Mouse (Mus musculus): ENCODE measurements at regions not wholly inside any gene's neighbourhood (a gene's known extent, or its start where the extent isn't known, plus 50 kb on each side); places are given as distances from the start of the nearest gene placed in this dataset.
"Not testable (repeated sequence)": the region's sequence is repeated elsewhere in the genome, so short reads cannot be mapped to it uniquely, and the experiment has no call there.

DNA sequence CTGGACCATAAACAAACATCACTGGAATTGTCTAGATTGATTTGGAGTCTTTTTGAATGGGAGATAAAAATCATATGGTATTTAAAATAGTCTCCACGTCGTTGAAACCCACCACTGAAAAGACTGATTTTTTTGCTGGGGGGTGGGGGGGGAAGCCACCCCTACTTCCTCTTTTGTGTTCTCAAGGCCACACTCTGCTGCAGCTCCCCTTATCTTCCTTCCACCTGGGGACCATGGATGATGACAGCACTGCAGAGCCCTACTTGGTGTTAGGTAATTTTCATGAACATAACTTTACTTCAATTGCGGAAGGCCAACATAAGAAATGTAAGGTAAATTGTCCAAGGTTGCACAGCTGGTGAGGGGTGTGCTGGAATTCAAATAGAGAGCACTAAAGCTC lies 232.4 kb upstream of the Vrk2 start:
- DNase-seq (ENCODE audit: low spot score): no peak

DNA sequence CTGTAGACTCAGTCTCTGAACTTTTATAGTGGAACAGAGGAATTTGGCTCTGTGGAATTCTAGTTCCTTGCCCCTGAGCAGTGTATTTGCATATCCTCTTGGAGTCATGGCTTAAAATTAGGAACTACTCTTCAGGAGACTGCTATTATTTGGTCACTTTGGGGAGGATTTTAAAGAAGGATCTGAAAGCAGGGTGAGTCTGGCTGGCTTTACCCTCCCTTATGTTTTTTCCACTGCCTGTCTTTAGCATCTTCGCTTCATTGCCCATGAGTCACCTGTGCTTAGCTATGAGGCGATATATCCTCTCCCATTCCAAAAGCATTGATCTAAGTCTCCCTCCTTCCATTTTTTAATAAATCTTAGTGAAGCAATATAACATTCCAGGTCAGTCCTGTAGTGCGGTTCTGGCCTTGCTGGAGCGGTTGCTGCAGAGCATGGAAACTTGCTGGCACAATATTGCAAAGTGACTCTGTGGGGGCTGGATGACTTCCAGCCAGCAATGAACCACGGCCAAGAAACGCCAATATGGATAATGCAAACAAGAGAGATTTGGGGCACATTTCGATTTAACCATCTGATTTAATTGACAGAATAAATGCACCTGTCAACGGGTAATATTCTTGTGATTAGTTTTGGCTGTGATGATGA lies 230.4 kb upstream of the Vrk2 start:
- DNase-seq (ENCODE audit: low spot score): no peak

DNA sequence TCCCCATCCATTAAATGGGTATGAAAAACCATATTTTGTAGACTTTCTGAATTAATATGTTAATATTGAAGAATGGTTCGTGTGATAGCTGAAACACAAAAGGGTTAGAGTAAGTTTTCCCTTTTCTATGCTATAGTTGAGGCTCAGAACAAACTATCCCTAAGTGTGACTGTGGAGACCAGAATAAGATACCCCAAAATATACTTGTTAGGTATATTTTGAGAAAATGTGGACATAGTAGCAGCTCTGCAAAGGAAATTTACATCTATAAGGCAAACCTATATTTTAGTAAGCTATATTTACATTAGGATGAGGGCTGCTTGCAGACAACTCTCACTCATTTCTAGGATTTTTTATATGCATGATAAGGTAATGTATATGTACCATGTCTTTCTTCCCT lies 227.3 kb upstream of the Vrk2 start:
- DNase-seq (ENCODE audit: low spot score): no peak

DNA sequence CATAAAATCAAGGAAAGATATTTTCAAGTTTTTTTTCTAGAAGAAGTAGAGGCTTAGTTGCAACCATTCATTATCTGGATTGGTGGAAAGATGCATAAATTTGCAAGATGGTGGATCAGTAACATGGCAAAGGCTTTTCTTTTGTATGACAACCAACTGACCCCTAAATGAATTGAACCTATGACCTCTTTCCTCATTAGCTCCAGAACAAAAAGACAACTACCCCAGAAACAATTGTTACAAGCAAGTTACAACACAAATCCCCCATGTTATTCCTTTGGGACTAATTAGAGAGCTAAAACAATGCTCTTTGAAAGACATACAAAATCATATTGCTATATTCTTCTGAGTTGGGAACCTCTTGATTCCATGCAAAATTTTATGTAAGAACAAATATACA lies 223.5 kb upstream of the Vrk2 start:
- DNase-seq (ENCODE audit: low spot score): no peak

DNA sequence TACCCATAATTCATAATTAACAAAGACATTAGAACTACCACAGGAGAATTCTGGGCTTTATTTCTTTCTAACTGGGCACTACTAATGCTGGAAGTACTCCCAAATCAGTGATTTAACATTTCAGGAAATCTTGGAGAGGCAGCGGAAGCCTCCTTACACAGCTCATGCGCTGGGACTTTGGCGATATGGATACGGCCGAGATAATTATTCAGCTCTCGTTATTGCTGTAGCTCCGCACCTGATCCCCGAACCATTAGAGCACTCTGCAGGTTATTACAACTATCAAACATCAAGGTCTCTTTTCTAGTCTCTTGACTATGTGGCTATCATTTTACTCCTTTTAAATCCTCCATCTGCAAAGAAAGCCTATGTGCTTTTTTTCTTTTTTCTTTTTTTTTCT lies 221.3 kb upstream of the Vrk2 start:
- DNase-seq (ENCODE audit: low spot score): no peak

DNA sequence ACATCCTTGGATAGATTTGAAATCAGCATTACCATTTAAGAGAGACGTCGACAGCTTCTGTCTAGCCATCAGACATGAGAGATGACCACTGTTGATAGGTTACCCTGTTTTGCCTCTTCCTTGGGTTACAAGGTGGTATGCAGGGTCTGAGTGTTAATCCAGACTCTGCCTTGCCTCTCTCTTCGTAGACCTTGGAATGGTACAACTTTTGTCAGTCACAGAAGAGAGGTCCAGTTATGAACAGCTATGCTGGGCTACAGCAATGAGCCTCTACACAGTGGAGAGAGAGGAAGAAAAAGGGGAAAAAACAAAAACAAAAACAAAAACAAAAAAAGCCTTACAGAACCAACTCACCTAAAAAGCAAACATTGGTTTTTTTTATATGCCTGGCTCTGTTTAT lies 220.8 kb upstream of the Vrk2 start:
- DNase-seq (ENCODE audit: low spot score): no peak

DNA sequence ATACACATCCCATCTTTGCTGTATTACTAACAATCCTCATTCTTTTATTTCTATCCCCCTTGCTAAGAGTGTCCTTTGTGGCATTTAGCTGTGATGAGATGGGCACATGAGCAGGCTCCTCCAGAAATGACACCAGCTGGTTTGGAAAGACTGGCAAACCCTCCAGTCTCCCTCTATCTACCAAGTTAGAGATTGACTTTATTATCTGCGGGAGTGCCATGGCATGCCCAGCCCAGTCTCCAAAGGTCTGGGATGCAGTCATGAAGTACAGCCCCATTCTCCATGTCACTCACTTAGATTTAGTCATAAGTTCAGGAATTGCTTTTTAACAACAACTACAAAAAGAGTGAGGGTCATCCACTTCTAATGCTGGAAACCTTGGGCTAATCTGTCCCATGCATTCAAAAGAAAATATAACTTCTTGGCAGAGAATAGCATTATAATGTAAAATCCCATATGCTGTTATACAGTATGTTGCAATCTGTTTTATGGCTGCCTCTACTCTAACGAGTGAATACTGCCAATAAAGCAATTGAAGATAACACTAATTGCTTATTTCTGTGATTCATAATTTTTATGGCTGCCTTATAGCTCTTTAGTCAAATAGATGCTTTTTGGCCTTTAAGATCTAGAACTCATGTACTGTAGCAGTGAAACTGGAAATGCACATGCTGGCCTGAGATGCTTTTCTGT lies 208.6 kb upstream of the Vrk2 start:
- no peak for DNase-seq (ENCODE audit: low spot score)

DNA sequence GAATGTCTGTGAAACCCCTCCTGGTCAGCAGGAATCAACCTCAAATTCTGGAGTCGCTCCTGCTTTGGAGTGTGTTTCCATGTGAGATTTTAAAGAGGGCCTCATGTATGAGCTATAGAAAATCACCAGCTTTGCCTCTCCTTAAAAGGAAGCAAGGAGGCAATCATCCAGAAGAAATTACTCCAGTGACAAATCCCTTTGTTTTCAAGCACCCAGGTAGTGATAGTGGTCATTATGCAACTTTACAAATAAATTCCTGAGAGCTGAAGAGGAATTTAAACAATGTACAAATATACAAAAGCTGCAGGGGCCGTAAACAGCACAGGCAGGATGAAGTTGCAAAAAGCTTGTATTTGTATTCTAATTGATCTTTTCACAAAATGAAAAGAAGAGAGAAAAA lies 206.5 kb upstream of the Vrk2 start:
- DNase-seq (ENCODE audit: low spot score): no peak

DNA sequence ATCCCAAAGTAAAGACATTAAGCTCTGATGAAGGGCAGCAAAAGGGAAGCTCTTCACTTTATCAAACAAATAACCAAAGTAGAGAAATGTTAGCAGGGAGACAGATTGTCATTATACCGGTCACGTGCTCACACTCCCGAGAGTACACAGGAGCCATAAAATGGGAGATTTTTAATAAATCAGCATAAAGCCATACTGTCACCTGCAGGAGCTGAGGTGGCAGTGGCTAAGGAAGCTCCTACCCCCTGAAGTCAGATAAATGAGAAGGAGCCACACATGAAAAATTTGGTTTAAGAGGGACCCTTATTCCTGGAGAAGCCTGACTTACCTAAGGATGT lies 200.8 kb upstream of the Vrk2 start:
- DNase-seq (ENCODE audit: low spot score): no peak

DNA sequence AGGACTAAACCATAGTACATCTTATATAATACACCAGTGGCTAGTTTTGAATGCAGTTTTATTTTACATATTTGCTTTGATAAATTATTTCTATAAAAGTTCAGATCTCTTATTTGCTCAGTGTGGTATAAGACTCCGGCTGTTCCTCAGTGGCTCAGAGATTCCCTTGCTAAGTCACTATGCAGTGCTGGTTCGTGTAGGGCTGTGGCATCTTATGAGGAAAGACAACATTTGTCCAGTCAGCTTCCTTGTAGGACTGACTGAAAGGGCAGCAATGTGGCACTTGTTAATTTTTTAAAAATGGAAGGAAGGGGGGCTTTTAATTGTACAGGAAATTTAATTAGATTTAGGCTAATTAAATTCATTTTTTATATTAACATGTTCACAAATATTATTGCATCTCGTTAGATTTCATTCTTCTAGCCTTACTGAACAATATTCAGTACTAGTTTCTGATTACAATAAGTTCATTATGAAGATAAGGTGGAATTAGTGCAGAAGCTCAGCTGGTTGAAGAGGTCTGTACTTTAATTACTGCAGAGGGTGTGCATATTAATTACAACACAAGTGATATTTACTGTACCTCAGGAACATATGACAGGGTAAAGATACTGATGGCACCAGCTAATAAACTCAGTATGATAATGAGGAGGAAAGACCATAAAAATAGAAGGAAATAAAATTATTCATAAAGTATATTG lies 200.3 kb upstream of the Vrk2 start:
- no peak for DNase-seq (ENCODE audit: low spot score)

DNA sequence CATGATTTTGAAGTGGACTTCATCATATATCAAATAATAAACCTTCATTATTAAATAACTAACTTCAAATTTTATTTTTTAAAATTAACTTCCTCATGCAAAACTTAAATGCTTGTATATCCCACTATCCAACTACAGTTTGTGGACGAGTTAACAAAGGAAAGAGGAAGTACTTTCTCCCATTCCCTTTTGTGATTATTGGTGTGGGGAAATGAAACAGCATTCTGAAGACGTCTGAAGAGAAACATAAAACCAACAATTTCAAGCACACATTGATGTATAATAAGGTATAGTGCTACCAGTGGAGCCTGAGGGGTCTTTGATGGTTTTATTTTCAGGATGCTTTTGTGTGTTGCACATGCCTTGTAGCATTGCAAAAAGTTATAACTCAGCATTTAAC lies 195.5 kb upstream of the Vrk2 start:
- DNase-seq (ENCODE audit: low spot score): no peak

DNA sequence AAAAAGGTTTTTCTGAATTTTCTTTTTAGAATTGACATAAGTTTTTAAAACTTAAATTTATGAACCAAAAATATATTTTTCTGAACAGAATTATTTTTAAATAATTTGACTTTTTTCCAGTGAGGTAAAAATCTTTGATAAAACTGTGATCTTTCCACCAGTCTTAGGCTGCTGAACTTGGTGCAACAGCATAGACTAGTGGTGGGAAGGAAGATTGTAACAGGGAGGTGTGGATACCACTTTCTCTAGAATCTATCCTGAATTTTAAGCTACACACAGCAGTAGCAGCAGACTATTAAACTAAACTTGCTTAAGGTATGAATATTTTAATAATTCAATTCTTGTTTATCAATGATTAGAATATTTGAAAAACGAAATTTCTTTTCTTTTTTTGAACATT lies 191.4 kb upstream of the Vrk2 start:
- DNase-seq (ENCODE audit: low spot score): peak; percentile 18

DNA sequence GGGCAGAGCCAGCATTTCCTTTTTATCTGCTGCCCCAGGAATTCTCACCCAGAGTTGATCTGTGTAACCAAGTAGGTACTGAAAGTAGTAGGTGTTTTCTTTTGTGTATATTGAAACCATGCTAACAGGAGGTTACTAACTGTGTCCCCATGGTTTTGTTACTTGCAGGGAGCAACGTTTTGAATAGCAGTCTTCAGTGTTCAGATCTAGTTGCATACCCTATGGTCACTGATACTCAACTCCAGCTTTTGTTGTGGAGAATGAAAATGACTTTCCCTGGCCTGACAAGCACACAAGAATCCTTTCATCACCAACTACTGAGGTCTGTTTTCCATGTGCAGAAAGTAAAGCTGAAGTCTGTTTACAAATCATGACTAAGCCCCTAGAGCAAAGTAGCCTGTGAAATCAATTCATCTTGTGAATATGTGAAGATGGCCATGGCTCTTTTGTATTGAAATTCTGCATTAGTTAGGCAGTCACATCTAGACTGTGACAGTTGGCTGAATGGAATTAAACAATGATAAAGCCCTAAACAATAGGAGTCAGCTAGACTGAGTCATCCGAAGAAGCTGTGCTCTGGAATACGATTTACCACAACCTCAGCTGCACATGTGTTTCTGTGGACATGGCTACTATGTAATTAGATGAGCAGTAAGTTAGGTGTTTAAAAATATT lies 179.5 kb upstream of the Vrk2 start:
- no peak for DNase-seq (ENCODE audit: low spot score)

DNA sequence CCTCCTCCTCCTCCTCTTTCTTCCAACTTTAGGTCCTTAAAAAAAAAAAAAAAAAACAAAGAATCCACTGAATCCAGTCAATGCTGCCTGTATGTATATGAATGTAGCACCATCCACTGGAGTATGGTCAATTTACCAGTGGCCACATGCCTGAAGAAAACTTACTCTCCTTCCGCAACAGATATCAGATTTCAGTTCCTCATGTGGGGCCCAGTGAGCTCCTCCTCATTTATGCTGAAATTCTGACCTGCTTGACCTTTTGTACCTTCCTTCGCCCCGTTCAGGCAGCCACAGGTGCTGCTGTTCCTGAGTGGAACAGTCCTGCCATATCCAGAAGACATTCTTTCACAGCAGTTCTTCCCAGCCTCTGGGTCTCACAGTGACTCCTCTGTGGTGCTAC lies 161.8 kb upstream of the Vrk2 start:
- no peak for DNase-seq (ENCODE audit: low spot score)

DNA sequence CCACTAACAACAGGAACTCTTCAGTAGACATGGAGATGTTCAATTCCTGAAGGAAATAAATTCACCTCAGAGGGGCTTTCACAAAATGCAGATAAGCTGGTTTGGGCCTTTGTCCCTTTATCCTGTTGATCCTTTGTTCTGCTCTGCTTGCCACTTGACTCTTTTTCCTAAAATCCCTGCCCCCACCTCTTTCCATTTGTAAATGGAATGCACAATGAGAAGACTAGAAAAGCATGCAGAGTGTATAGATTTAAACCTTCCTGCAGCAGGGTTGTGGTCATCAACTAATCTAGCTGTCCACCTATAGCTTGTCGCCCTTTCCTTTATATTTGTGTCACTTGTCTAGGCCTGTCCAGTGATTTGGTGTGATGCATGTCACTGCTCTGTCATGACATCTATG lies 159.8 kb upstream of the Vrk2 start:
- no peak for DNase-seq (ENCODE audit: low spot score)

DNA sequence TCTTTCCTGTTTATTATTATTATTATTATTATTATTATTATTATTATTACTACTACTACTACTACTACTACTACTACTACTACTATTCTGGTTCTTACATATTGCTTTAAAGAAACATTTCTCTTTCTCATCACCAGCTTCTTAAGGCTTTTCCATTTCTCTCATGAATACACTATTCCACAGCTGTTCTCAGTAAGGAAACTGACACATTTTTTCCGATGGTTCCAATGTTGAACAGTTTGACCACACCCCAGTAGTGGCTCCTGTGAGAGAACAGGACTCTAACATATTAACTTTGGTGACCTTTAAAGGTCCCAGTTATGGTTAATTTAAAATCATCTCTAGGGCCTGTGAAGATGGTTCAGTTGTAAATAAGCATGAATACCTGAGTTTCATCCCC lies 148.4 kb upstream of the Vrk2 start:
- no peak for DNase-seq (ENCODE audit: low spot score)

DNA sequence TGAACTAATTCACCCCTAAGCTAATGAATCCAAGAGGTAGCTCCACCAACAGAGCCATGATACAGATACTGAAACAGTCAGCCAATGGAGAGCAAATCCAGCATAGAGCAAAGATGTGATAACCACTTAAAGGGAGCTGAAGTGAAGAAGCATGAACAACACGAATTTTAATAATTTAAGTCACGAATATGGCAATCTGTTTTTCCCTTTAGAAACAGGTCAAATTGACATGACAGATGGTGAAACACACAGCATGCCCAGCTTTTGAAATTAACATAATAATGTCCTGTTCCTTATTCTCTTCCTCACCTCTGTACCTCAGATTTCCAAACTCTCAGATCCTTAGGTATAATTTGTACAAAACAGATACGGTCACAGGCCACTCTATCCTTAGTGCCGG lies 145.9 kb upstream of the Vrk2 start:
- no peak for DNase-seq (ENCODE audit: low spot score)

DNA sequence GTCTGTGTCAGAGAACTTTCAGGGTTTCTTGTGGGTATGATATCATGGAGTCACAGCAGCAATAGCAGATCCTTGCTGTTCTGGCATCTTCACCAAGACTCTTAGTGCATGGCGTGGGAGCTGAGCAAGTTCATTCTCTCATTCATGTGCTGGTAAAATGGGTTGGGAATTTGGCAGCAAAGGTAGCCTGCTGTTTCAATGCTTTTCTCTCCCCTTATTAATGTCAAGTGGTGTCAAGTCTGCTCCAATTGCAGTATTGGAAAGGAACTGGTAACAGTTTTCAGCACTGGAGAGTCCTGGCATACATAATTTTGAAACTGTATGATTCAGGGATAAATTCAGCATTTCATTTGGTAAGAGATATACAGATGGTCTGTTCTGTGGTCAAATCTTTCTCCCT lies 133.2 kb upstream of the Vrk2 start:
- DNase-seq (ENCODE audit: low spot score): no peak

DNA sequence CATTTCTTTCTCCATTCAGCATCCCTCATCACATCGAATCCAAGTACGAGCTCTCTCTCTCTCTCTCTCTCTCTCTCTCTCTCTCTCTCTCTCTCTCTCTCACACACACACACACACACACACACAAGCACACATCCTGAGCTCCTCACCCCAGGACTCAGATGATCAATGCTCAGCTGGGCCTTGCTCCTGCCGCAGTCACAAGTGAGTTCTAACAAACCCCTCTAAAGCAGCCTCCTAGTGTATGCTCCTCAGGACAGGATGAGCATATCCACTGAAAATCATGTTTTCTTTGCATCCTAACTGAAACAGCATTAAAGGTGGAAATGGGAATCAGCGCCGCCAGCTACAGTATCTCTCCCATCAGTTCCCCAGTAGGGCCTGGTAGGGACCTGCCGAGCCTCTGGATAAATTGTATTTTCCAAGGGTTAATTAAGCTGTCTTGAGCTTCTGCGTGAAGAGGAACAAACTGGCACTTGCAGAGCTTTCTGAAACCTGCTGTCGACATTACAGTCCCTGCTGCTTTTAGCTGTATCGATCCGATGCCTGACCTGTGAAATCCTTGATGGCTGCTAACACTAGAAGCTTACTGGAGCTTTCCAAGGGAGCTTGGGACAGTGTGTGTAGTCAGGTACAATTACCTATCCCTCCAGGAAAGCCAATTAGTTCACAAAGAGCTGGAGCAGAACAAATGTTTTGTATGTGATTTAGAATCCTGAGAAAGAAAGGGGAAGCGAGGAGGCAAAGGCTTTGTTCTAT lies 131.3 kb upstream of the Vrk2 start:
- DNase-seq (ENCODE audit: low spot score): no peak

DNA sequence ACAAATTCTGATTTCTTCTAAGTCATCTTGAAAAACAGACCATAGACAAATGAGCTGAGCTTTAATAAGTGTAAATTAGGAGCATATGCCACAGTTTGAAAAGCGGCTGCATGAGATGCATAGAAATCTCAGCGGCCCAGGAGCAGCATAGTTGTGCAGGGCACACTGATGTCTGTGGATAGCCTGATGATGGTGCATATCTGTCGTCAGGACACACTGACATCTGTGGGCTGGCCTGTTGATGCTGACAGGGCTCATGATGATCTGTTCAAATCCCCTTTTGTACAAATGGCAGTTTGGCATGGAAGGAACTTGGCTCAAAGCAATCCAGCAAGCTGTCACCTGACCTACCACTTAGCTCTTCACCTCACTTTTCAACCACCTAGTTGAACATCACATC lies 128.5 kb upstream of the Vrk2 start:
- DNase-seq (ENCODE audit: low spot score): no peak

DNA sequence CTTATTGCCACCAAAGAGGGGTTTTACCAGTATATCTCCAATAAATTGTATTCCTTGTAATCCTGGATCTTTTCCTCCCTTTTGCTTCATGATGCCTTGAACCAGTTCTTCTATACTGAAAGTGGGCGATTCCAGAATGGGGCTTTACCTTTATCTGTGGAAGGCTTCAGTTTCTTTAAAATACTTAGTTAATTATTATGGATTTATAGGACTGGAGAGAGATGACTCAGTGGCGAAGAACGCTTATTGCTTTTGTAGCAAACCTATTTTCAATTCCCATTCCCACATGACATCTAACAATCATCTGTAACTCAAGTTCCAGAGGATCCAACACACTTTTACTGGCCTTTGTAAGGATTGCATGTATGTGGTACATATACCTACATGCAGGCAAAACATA lies 127.4 kb upstream of the Vrk2 start:
- DNase-seq (ENCODE audit: low spot score): no peak

DNA sequence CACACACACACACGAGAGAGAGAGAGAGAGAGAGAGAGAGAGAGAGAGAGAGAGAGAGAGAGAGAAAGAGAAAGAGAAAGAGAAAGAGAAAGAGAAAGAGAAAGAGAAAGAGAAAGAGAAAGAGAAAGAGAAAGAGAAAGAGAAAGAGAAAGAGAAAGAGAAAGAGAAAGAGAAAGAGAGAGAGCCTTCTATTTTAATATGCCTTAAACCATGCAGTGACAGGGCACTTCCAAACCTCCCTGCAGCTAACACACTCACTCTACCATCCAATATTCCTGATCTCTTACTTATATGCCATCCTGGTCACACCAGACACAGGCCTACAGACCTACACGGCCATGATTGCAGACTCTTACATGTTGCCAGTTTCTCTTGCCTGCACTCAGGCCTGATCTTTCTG lies 117.4 kb upstream of the Vrk2 start:
- not testable (repeated sequence) for DNase-seq (ENCODE audit: low spot score)

DNA sequence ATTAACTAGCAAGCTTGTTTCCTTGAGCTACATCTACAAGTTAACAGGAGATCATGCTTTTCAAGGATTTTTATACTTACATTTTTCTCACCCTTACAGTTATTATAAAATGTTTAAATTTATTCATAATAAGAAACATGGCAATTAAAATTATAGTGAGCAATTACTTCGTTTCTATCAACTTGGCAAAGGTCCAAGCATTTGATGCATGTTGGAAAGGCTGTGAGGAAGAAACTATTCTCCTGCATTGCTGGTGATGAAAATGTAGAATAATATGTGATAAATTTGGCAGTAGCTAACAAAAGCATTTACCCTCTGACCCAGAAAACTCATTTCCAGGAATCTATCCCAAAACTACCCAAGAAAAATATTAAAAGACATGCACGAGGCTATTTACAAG lies 114.8 kb upstream of the Vrk2 start:
- no peak for DNase-seq (ENCODE audit: low spot score)

Data from left cerebral cortex, adult 11 months (tissue).